Mouse (Mus musculus) lung, embryonic 16.5 days (tissue): ENCODE data around the gene Cul5. TPM values are rescaled to one million over a fixed set of nuclear protein-coding genes. Genes with fewer than 3 reads are reported as not detected.

Experiments used
- ATAC-seq: fragments of 200-750 bp; cut with Nextera tagmentation; 2 replicates; pipeline ENCODE4 v1.8.0; 2017; ENCODE audit warnings: low read depth, mild to moderate bottlenecking, moderate library complexity
- H3K27ac ChIP-seq: fragments of 300-500 bp; sonication (generic); 2 replicates; pipeline ENCODE4 v1.5.1; 2014; ENCODE audit warnings: mild to moderate bottlenecking, control low read depth, low read length
- H3K27me3 ChIP-seq: fragments of 300-500 bp; sonication (generic); 2 replicates; pipeline ENCODE4 v1.6.1; 2014; ENCODE audit warnings: low read depth, low read length, mixed read lengths; ENCODE audit not compliant: control insufficient read depth, insufficient read depth
- H3K36me3 ChIP-seq: fragments of 300-500 bp; sonication (generic); 2 replicates; pipeline ENCODE4 v1.6.1; 2014; ENCODE audit warnings: low read length; ENCODE audit not compliant: control insufficient read depth, insufficient read depth
- H3K4me1 ChIP-seq: fragments of 300-500 bp; sonication (generic); replicated peaks from 2 replicates; pipeline ENCODE4 v1.6.1; 2014; ENCODE audit warnings: low read length, mixed read lengths; ENCODE audit not compliant: control insufficient read depth, insufficient read depth
- H3K4me2 ChIP-seq: fragments of 300-500 bp; sonication (generic); 2 replicates; pipeline ENCODE4 v1.6.1; 2014; ENCODE audit warnings: low read depth, low read length, control low read depth
- H3K4me3 ChIP-seq: fragments of 300-500 bp; sonication (generic); 2 replicates; pipeline ENCODE4 v1.5.1; 2014; ENCODE audit warnings: mild to moderate bottlenecking, low read length, control low read depth
- H3K9ac ChIP-seq: fragments of 300-500 bp; sonication (generic); 2 replicates; pipeline ENCODE4 v1.6.1; 2014; ENCODE audit warnings: low read length, control low read depth
- H3K9me3 ChIP-seq: fragments of 300-500 bp; sonication (generic); 2 replicates; pipeline ENCODE4 v1.6.1; 2016; ENCODE audit warnings: low read length; ENCODE audit not compliant: control insufficient read depth
- WGBS: fragments of 180-500 bp; shearing (Covaris S2); extraction: QIAGEN DNeasy Blood & Tissue Kit; methylation state at CpG from one replicate; pipeline ENCODE4 v1.1.7; 2014; 5-methylcytosine and 5-hydroxymethylcytosine counted together
- polyA plus RNA-seq: library from polyadenylated mRNA; unstranded; fragments of >200 nt; fragmentation: Nextera tagmentation; extraction: Ambion mirVana; gene quantifications from 2 replicates; pipeline ENCODE4 v1.2.1, GENCODE M21; 2015

Cul5 gene
- polyA plus RNA-seq, 1 experiment from 2014 or later, result 30.0 TPM

DNA sequence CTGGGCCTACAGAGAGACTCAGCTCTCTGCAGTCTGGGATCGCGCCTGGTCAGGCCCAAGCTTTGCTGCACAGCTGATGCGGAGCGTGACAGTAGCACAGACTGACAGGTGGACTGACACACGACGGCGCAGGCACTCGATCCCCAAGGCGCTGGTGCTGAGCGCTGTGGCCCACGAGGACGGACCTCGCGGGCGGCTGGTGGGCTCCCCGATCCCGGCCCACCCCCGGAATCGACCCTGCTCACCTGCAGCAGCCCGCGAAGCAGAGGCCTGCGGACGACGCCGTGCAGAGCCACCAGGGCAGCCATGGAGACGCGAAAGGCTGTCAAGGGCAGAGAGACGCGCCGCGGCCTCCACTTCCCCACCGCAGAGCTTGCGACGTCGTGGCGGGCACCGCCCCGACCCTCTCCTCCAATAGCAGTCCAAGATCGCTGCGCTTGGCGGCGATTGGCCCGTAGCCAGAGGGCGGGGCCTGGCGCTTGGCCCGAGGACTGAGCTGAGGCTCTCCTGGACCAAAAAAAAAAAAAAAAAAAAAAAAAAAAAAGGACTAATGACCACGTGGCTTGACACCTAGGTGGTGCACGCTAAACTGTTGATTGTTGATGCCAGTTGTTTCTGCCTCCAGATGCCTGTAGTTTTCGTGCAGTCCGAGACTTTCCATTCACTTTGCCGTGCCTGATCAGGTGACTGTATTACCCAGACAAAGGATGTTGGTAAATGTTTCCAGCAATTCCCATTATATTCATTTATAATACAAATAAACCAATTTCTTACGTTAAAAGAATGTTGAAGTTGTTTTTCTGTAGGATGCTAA lies 59.6 kb downstream of the Cul5 start, which contains the start of gene Acat1:
Gene Acat1 (minus strand): TSS at position 415 of the 814 bp plus-strand sequence.
- H3K4me3 ChIP-seq, result peak within 1 kb of the TSS; percentile 84
- H3K27me3 ChIP-seq, result no peaks in the 10 kb centered on the region
- 2% methylated on average over 43 of the region's 52 CpGs for WGBS
- H3K9ac ChIP-seq, result peak within 1 kb of the TSS; percentile 94
- H3K36me3 ChIP-seq, result peaks cover 4% of the 10 kb centered on the region; the same call in 1 of the 2 replicates
- H3K27ac ChIP-seq, result peak within 1 kb of the TSS; percentile 61
- H3K4me2 ChIP-seq, result peak within 1 kb of the TSS; percentile 85
- peaks cover 7% of the 10 kb centered on the region for H3K4me1 ChIP-seq
- ATAC-seq, result peak; percentile 99
- H3K9me3 ChIP-seq, result no peaks in the 10 kb centered on the region

DNA sequence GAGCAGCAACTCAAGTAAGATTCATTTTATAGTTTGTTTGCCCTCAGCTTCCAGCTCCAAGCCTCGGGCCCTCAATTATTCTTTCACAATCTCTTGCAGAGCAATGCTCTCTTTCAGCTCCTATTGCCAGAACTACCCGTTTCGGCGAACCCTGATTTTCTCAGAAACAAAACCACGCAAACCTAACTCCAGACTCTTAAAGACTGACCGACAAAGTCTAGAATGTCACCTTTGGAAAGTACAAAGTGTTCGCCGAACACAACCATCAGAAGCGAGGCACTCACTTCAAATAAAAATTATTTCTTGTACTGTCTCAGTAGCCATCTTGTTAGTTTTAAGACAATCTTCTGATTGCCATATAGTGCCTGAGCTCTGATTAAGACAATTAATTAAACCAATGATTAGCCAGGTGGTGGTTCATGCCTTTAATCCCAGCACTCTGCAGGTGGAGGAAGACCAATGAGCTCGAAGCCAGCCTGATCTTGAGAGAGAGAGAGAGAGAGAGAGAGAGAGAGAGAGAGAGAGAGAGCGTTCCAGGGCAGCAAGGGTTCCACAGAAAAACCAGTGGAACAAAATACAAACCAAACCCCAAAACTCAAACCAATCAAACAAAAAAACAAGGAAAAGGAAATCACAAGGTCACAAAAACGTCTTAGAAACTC lies 60.4 kb downstream of the Cul5 start:
- Histone ChIP-seq H3K4me3 (peak overlapping the region; percentile 84), H3K9me3 (no peaks in the 10 kb centered on the region), H3K36me3 (0 out of 2 replicates have a peak, but pooled peaks cover 2% of the 10 kb centered on the region), H3K27me3 (no peaks in the 10 kb centered on the region), H3K9ac (peak overlapping the region; percentile 94), H3K4me1 (peaks cover 7% of the 10 kb centered on the region), H3K4me2 (peak overlapping the region; percentile 85), H3K27ac (no peak overlapping the region; the same call in 1 of the 2 replicates)
- 61% methylated on average over 12 of the region's 12 CpGs for WGBS
- no peak for ATAC-seq

DNA sequence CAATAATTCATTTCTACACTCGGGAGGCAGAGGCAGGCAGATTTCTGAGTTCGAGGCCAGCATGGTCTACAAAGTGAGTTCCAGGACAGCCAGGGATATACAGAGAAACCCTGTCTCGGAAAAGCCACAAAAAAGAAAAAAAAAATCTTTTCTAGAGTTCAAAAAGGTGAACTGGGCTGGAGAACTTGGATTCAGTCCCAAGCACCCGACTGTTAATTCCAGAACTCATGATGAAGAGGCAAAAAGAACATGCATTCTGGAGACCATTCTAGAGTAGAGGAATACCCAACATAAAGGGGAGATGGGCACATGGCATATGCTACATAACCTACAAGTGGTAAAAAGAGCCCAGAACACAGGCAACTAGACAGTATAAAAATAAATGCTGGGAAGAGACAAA lies 62.0 kb downstream of the Cul5 start:
- Histone ChIP-seq H3K36me3 (no peaks in the 10 kb centered on the region), H3K27ac (no peak overlapping the region), H3K9ac (no peak overlapping the region), H3K4me1 (peaks cover 16% of the 10 kb centered on the region), H3K27me3 (no peaks in the 10 kb centered on the region), H3K9me3 (no peaks in the 10 kb centered on the region), H3K4me2 (no peak overlapping the region), H3K4me3 (no peak overlapping the region)
- ATAC-seq, result no peak
- WGBS, result 80% methylated on average over 4 of the region's 4 CpGs

DNA sequence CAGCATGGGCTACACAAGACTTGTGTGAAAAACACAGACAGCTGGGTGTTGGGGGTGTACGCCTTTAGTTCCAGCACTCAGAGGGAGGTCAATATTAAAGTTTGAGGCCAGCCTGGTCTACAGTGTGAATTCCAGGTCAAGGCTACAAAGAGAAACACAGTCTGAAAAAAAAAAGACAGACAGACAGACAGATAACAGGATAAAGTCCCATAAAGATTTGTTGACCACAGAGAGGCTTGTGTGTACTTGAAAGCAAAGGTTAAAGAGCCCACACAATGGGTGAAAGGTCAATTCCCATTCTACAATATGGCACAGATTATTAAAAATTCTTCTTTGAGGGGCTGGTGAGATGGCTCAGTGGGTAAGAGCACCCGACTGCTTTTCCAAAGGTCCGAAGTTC lies 62.6 kb downstream of the Cul5 start:
- H3K9me3 ChIP-seq, result no peaks in the 10 kb centered on the region
- no peaks in the 10 kb centered on the region for H3K27me3 ChIP-seq
- H3K36me3 ChIP-seq, result no peaks in the 10 kb centered on the region
- no peak overlapping the region for H3K27ac ChIP-seq
- 97% methylated on average over 3 of the region's 3 CpGs for WGBS
- ATAC-seq, result no peak
- no peak overlapping the region for H3K4me3 ChIP-seq
- peaks cover 16% of the 10 kb centered on the region for H3K4me1 ChIP-seq
- H3K9ac ChIP-seq, result no peak overlapping the region
- no peak overlapping the region for H3K4me2 ChIP-seq

DNA sequence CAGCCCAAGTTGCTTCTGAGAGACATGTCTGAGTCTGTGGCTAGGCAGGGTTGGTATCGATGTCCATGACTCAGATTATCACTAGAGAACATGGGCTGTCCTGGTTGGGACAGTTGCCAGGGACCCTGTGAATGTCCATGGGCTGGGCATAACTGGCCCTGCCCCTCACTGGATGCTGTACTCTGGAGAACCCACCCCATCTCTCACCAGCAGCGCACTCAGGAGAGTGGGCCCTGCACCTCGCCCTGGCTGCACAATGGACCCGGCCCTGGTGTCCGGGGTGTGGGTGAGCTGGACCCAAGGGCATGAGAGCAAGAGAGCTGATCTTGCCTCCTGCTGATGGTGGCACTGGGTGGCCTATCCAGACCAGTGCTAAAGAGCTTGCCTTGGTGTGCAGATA lies 64.9 kb downstream of the Cul5 start:
- Histone ChIP-seq H3K4me2 (no peak overlapping the region), H3K4me1 (peaks cover 16% of the 10 kb centered on the region), H3K4me3 (no peak overlapping the region), H3K27me3 (no peaks in the 10 kb centered on the region), H3K9me3 (no peaks in the 10 kb centered on the region), H3K36me3 (no peaks in the 10 kb centered on the region), H3K9ac (no peak overlapping the region), H3K27ac (no peak overlapping the region)
- ATAC-seq, result no peak
- WGBS, result 90% methylated on average over 5 of the region's 5 CpGs

DNA sequence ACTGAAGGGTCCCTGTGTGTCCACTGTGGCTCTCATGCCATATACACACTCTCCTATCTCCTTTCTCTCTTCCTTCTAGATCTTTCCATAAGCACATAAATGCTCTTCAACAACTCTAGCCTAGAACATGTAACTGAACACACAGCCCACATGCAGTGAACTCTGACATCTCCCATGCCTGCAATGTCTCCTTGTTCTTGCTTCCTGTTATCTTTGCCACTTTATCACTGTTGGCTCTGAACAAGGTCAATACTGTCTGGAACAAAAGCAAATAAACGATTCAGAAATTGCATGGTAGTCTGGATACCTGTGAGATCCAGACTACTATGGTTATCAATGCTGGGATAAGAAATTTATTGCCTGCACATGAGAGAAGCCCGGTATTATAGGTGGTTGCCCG lies 66.0 kb downstream of the Cul5 start:
- ATAC-seq, result no peak

DNA sequence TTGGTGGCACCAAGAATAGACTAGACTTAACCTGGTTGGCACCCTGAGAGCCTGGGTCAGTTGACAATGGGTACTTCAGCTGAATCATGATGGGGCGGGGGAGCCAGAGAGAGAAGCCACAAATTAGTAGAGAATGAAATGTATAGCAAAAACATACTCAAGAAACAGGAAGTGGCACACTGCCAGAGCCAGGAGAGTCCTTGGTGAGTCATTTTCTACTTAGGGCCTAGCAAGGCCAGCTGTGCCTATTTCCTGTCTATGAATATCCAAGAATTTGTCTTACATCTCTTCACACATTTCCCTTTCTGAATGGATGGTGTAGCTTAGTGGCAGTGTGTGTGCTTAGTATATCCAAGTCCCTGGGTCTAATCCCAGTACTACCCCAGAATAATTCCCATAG lies 66.4 kb downstream of the Cul5 start:
- H3K9me3 ChIP-seq, result no peaks in the 10 kb centered on the region
- no peaks in the 10 kb centered on the region for H3K27me3 ChIP-seq
- H3K4me3 ChIP-seq, result no peak overlapping the region
- H3K4me2 ChIP-seq, result no peak overlapping the region
- no peaks in the 10 kb centered on the region for H3K36me3 ChIP-seq
- H3K4me1 ChIP-seq, result peaks cover 9% of the 10 kb centered on the region
- peak overlapping the region; percentile 50; the same call in 1 of the 2 replicates for H3K27ac ChIP-seq
- no peak overlapping the region for H3K9ac ChIP-seq
- WGBS, result 78% methylated on average over 1 of the region's 1 CpGs
- ATAC-seq, result peak; percentile 65; the same call in 1 of the 2 replicates

More for the DNA sequence above, 66.0 kb downstream of the Cul5 start:
- 74% methylated on average over 3 of the region's 3 CpGs for WGBS
- Histone ChIP-seq H3K4me3 (no peak overlapping the region), H3K36me3 (no peaks in the 10 kb centered on the region), H3K4me2 (no peak overlapping the region), H3K27ac (peak overlapping the region; percentile 50; the same call in 1 of the 2 replicates), H3K27me3 (no peaks in the 10 kb centered on the region), H3K9ac (no peak overlapping the region), H3K9me3 (no peaks in the 10 kb centered on the region), H3K4me1 (peaks cover 12% of the 10 kb centered on the region)

DNA sequence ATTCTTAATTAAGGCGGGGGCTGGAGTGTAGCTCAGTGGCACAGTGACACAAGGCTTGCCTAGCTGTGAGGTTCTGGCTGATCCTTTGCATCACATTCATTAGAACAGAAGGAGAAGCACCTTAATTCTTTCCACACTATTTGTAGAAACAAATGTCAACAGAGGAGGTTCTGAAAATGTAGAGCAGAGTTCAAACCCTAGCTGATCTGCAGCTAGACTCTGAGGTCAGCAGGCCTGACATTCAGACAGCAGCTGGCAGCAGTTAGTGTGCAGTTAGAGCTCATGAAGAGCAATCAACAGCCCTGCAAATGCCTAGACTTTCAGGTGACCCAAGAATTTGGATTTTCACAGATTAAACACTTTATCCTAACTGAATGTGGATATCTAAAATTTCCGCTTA lies 68.3 kb downstream of the Cul5 start:
- Histone ChIP-seq H3K36me3 (peaks cover 5% of the 10 kb centered on the region), H3K4me3 (no peak overlapping the region), H3K4me1 (peaks cover 8% of the 10 kb centered on the region), H3K27me3 (no peaks in the 10 kb centered on the region), H3K9me3 (no peaks in the 10 kb centered on the region), H3K9ac (no peak overlapping the region), H3K4me2 (no peak overlapping the region), H3K27ac (no peak overlapping the region)
- WGBS, result 84% methylated on average over 2 of the region's 2 CpGs
- no peak for ATAC-seq

DNA sequence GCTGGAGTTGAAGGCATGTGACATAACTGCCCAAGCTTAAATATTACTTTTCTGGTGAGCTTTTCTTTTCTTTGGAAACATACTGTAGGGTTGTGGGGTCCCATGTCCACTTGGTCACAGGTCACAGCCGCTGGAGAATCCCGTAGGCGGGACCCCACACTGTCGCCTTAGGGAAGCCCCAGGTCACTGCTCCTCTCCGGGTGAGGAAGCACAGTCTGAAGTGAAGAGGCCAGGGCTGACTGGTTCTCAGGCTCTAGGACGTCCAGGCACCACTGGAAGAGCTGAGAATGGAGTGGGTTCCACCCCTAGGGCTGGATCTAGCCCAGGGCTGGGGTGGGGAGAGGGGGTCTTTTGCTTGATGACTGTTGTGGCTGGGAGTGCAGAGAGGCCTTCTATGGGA lies 71.2 kb downstream of the Cul5 start:
- WGBS, result 71% methylated on average over 6 of the region's 6 CpGs
- ATAC-seq, result no peak
- no peaks in the 10 kb centered on the region for H3K27me3 ChIP-seq
- H3K36me3 ChIP-seq, result peaks cover 7% of the 10 kb centered on the region
- no peak overlapping the region for H3K9ac ChIP-seq
- no peak overlapping the region for H3K4me3 ChIP-seq
- H3K27ac ChIP-seq, result no peak overlapping the region
- peaks cover 4% of the 10 kb centered on the region for H3K4me1 ChIP-seq
- no peaks in the 10 kb centered on the region for H3K9me3 ChIP-seq
- H3K4me2 ChIP-seq, result no peak overlapping the region
